In genomic region chr7:16273766-16274140, GRCm38 (mm10) we compare ENCODE assay signal across 8 mouse cellular contexts. TPM values are rescaled to one million over a fixed set of nuclear protein-coding genes. Genes with fewer than 3 reads are reported as not detected.
A peak's percentile ranks its signal among the peaks of the same experiment; 100 is the strongest.
DNase-seq lines count a peak whose midpoint lies in the region; ATAC-seq and TF ChIP-seq lines count a peak whose summit lies in the region.

No protein-coding gene starts in this region.

- no peaks in the 10 kb centered on the region for H3K9me3 ChIP-seq in stomach, embryonic 16.5 days (replicated peaks; ENCODE audit: control insufficient read depth, low read length)

- ATAC-seq in erythroid progenitor cell, adult 5-6 weeks (replicated peaks; ENCODE audit: low FRiP score, poor library complexity, severe bottlenecking) = peak; percentile 72
- peak; percentile 86 for ATAC-seq in inflammation-experienced regulatory T-cells, adult 6 months
- peak; percentile 56 for ATAC-seq in monocyte, adult 5-6 weeks (replicated peaks; ENCODE audit: insufficient number of reproducible peaks, low FRiP score, low TSS enrichment, poor library complexity, severe bottlenecking)
- ATAC-seq in stomach, embryonic 16.5 days (ENCODE audit: insufficient read depth, low FRiP score) = peak; percentile 79

- no peaks in the 10 kb centered on the region for H3K27me3 ChIP-seq in liver, adult 2 months (ENCODE audit: control insufficient read depth, insufficient read depth, low read length)
- H3K27me3 ChIP-seq in stomach, embryonic 16.5 days (ENCODE audit: control insufficient read depth, insufficient read depth, low read length) = no peaks in the 10 kb centered on the region

- H3K36me3 ChIP-seq in liver, adult 2 months (ENCODE audit: control insufficient read depth, insufficient read depth, low read length) = peaks cover 2% of the 10 kb centered on the region; the same call in 1 of the 2 replicates
- H3K36me3 ChIP-seq in stomach, embryonic 16.5 days (ENCODE audit: control insufficient read depth, insufficient read depth, low read length) = peaks cover 14% of the 10 kb centered on the region; the same call in 1 of the 2 replicates

- DNase-seq in layer of hippocampus, adult 11-12 months (ENCODE audit: low spot score) = peak; percentile 52
- DNase-seq in layer of hippocampus, adult 9-10 months (ENCODE audit: low spot score) = no peak
- DNase-seq in adrenal gland, postnatal 4 days (ENCODE audit: low spot score in 2 of 2) = peak; percentile 44 to 60
- peak; percentile 88 for DNase-seq in liver, adult 2 months (ENCODE audit: extremely low read depth, low read depth, low spot score)

- H3K9ac ChIP-seq in liver, adult 2 months (ENCODE audit: low read depth, low read length) = peak overlapping the region; percentile 41
- peak overlapping the region; percentile 87 for H3K9ac ChIP-seq in stomach, embryonic 16.5 days (ENCODE audit: low read length)

- H3K79me2 ChIP-seq in liver, adult 2 months (ENCODE audit: control insufficient read depth, insufficient read depth, low read length) = no peaks in the 10 kb centered on the region

- peaks cover 7% of the 10 kb centered on the region for H3K4me1 ChIP-seq in liver, adult 2 months (ENCODE audit: control insufficient read depth, insufficient read depth, low read length)
- peaks cover 36% of the 10 kb centered on the region for H3K4me1 ChIP-seq in stomach, embryonic 16.5 days (ENCODE audit: control insufficient read depth, insufficient read depth, low read length)

- under 1% methylated on average over 18 of the region's 18 CpGs for WGBS in liver, adult 2 months
- WGBS in stomach, embryonic 16.5 days = under 1% methylated on average over 18 of the region's 18 CpGs

- peak overlapping the region; percentile 82 for H3K4me3 ChIP-seq in liver, adult 2 months (ENCODE audit: insufficient read depth, low read depth, low read length)
- H3K4me3 ChIP-seq in stomach, embryonic 16.5 days (replicated peaks; ENCODE audit: low read length) = peak overlapping the region; percentile 76

- no peak for TF ChIP-seq CTCF in liver, adult 2 months (IDR thresholded peaks at IDR 0.05; ENCODE audit: low read depth, low read length)

- TF ChIP-seq POLR2A in liver, adult 2 months (IDR thresholded peaks at IDR 0.05; ENCODE audit: extremely low read depth, insufficient read depth, low read length) = no peak

- H3K4me2 ChIP-seq in stomach, embryonic 16.5 days (ENCODE audit: low read depth, low read length) = peak overlapping the region; percentile 94

- H3K27ac ChIP-seq in liver, adult 2 months (replicated peaks; ENCODE audit: insufficient read depth, low read depth, low read length) = peak overlapping the region; percentile 60
- H3K27ac ChIP-seq in stomach, embryonic 16.5 days (ENCODE audit: low read length) = peak overlapping the region; percentile 99

RNA-seq across cellular contexts. Expression of gene Inafm1, which starts 0.3 kb away (rescaled TPM):
- 10 to 100 TPM; 35.6 to 41.5 TPM for total RNA-seq in adrenal gland, postnatal 4 days (2021)
- total RNA-seq in erythroid progenitor cell, adult 5-6 weeks (2015; ENCODE audit: low replicate concordance) = 6.8 and 9.6 TPM in 2 replicates
- 16.3 and 19.3 TPM in 2 replicates for total RNA-seq in erythroid progenitor cell, adult 5-6 weeks (2017; ENCODE audit: low replicate concordance)
- polyA plus RNA-seq in inflammation-experienced regulatory T-cells, adult 6 months (2017; shearing (Covaris generic)) = 1 to 10 TPM in 2 of 3 experiments, under 1 TPM in 1; 0.96 to 2.4 (median 2.3) TPM
- 1.9 and 2.8 TPM in 2 replicates for total RNA-seq in liver, adult 2 months (2014; rRNA removed)
- polyA plus RNA-seq in liver, adult 2 months (2012; rRNA removed) = 8.0 and 8.8 TPM in 2 replicates
- 9.4 to 16.4 TPM (median 12.3 TPM) in 3 replicates for total RNA-seq in monocyte, adult 5-6 weeks (2017)
- 11.8 and 12.8 TPM in 2 replicates for polyA plus RNA-seq in stomach, embryonic 16.5 days (2015; fragmentation: Nextera tagmentation; extraction: Ambion mirVana)

RNA-seq across cellular contexts. Expression of gene Ccdc9, which starts 12.8 kb away (rescaled TPM):
- 100 to 1,000 TPM; 103 to 116 TPM for total RNA-seq in adrenal gland, postnatal 4 days (2021)
- total RNA-seq in erythroid progenitor cell, adult 5-6 weeks (2015; ENCODE audit: low replicate concordance) = 15.1 and 25.6 TPM in 2 replicates
- total RNA-seq in erythroid progenitor cell, adult 5-6 weeks (2017; ENCODE audit: low replicate concordance) = 27.7 and 39.5 TPM in 2 replicates
- polyA plus RNA-seq in inflammation-experienced regulatory T-cells, adult 6 months (2017; shearing (Covaris generic)) = 10 to 100 TPM; 10.6 to 16.3 (median 11.5) TPM
- total RNA-seq in liver, adult 2 months (2014; rRNA removed) = 14.4 and 20.7 TPM in 2 replicates
- polyA plus RNA-seq in liver, adult 2 months (2012; rRNA removed) = 10.7 and 16.2 TPM in 2 replicates
- 231 to 284 TPM (median 256 TPM) in 3 replicates for total RNA-seq in monocyte, adult 5-6 weeks (2017)
- polyA plus RNA-seq in stomach, embryonic 16.5 days (2015; fragmentation: Nextera tagmentation; extraction: Ambion mirVana) = 16.7 and 18.8 TPM in 2 replicates

RNA-seq across cellular contexts. Expression of gene C5ar1, which starts 14.4 kb away (rescaled TPM):
- total RNA-seq in adrenal gland, postnatal 4 days (2021) = 1 to 10 TPM; 4.8 to 6.2 TPM
- 5.4 and 8.0 TPM in 2 replicates for total RNA-seq in erythroid progenitor cell, adult 5-6 weeks (2015; ENCODE audit: low replicate concordance)
- 2.3 and 5.0 TPM in 2 replicates for total RNA-seq in erythroid progenitor cell, adult 5-6 weeks (2017; ENCODE audit: low replicate concordance)
- under 1 TPM in 1 of 3 experiments, not detected in 2; 0.21 TPM for polyA plus RNA-seq in inflammation-experienced regulatory T-cells, adult 6 months (2017; shearing (Covaris generic))
- total RNA-seq in liver, adult 2 months (2014; rRNA removed) = 0.46 and 0.47 TPM in 2 replicates
- 0.88 and 1.3 TPM in 2 replicates for polyA plus RNA-seq in liver, adult 2 months (2012; rRNA removed)
- total RNA-seq in monocyte, adult 5-6 weeks (2017) = 11.2 to 17.0 TPM (median 13.7 TPM) in 3 replicates
- polyA plus RNA-seq in stomach, embryonic 16.5 days (2015; fragmentation: Nextera tagmentation; extraction: Ambion mirVana) = 4.6 and 4.8 TPM in 2 replicates

RNA-seq across cellular contexts. Expression of gene C5ar2, which starts 29.8 kb away (rescaled TPM):
- total RNA-seq in adrenal gland, postnatal 4 days (2021) = under 1 TPM; 0.45 to 0.48 TPM
- 2.2 and 8.4 TPM in 2 replicates for total RNA-seq in erythroid progenitor cell, adult 5-6 weeks (2015; ENCODE audit: low replicate concordance)
- 1.8 and 3.3 TPM in 2 replicates for total RNA-seq in erythroid progenitor cell, adult 5-6 weeks (2017; ENCODE audit: low replicate concordance)
- polyA plus RNA-seq in inflammation-experienced regulatory T-cells, adult 6 months (2017; shearing (Covaris generic)) = under 1 TPM in 1 of 3 experiments, not detected in 2; 0.23 TPM
- total RNA-seq in liver, adult 2 months (2014; rRNA removed) = 0.83 and 1.1 TPM in 2 replicates
- 0.92 and 1.4 TPM in 2 replicates for polyA plus RNA-seq in liver, adult 2 months (2012; rRNA removed)
- 2.9 to 8.0 TPM (median 7.0 TPM) in 3 replicates for total RNA-seq in monocyte, adult 5-6 weeks (2017)
- polyA plus RNA-seq in stomach, embryonic 16.5 days (2015; fragmentation: Nextera tagmentation; extraction: Ambion mirVana) = 0.21 and 0.30 TPM in 2 replicates

RNA-seq across cellular contexts. Expression of gene Bbc3, which starts 34.4 kb away (rescaled TPM):
- total RNA-seq in adrenal gland, postnatal 4 days (2021) = 1 to 10 TPM; 9.6 to 9.9 TPM
- total RNA-seq in erythroid progenitor cell, adult 5-6 weeks (2015; ENCODE audit: low replicate concordance) = 0.42 and 3.2 TPM in 2 replicates
- total RNA-seq in erythroid progenitor cell, adult 5-6 weeks (2017; ENCODE audit: low replicate concordance) = 0.76 and 2.6 TPM in 2 replicates
- polyA plus RNA-seq in inflammation-experienced regulatory T-cells, adult 6 months (2017; shearing (Covaris generic)) = 1 to 10 TPM in 2 of 3 experiments, under 1 TPM in 1; 0.42 to 1.5 (median 1.2) TPM
- 6.0 and 7.2 TPM in 2 replicates for total RNA-seq in liver, adult 2 months (2014; rRNA removed)
- polyA plus RNA-seq in liver, adult 2 months (2012; rRNA removed) = 15.2 and 27.9 TPM in 2 replicates
- total RNA-seq in monocyte, adult 5-6 weeks (2017) = 26.4 to 30.9 TPM (median 30.1 TPM) in 3 replicates
- 3.7 and 4.1 TPM in 2 replicates for polyA plus RNA-seq in stomach, embryonic 16.5 days (2015; fragmentation: Nextera tagmentation; extraction: Ambion mirVana)
